Mouse (Mus musculus) limb, embryonic 11.5 days (tissue): ENCODE results near the gene Pkp3. TPM values are rescaled to one million over a fixed set of nuclear protein-coding genes. Genes with fewer than 3 reads are reported as not detected.

Experiments
- ATAC-seq: fragments of 200-750 bp; cut with Nextera tagmentation; 2 replicates; pipeline ENCODE4 v1.8.0; 2017; ENCODE audit warnings: low read depth; ENCODE audit not compliant: insufficient number of reproducible peaks, low FRiP score, low TSS enrichment
- DNase-seq: peaks from one replicate; pipeline ENCODE4 v3.0.0-alpha.2; 2015; ENCODE audit warnings: low spot score
- H3K27ac ChIP-seq: fragments of 300-500 bp; sonication (generic); replicated peaks from 2 replicates; pipeline ENCODE4 v1.5.1; 2014; ENCODE audit warnings: low read depth, mild to moderate bottlenecking, low read length
- H3K27me3 ChIP-seq: fragments of 300-500 bp; sonication (generic); 2 replicates; pipeline ENCODE4 v1.6.1; 2014; ENCODE audit warnings: mild to moderate bottlenecking, low read length, mixed read lengths; ENCODE audit not compliant: control insufficient read depth, insufficient read depth
- H3K36me3 ChIP-seq: fragments of 300-500 bp; sonication (generic); 2 replicates; pipeline ENCODE4 v1.6.1; 2014; ENCODE audit warnings: mild to moderate bottlenecking, low read length, moderate library complexity, mixed read lengths; ENCODE audit not compliant: control insufficient read depth, insufficient read depth
- H3K4me1 ChIP-seq: fragments of 300-500 bp; sonication (generic); 2 replicates; pipeline ENCODE4 v1.6.1; 2014; ENCODE audit warnings: low read length, mixed read lengths; ENCODE audit not compliant: control insufficient read depth, insufficient read depth
- H3K4me2 ChIP-seq: fragments of 300-500 bp; sonication (generic); 2 replicates; pipeline ENCODE4 v1.6.1; 2014; ENCODE audit warnings: low read depth, mild to moderate bottlenecking, moderate library complexity; ENCODE audit not compliant: severe bottlenecking
- H3K4me3 ChIP-seq: fragments of 300-500 bp; sonication (generic); 2 replicates; pipeline ENCODE4 v1.5.1; 2014; ENCODE audit warnings: low read depth, low read length
- H3K9ac ChIP-seq: fragments of 300-500 bp; sonication (generic); 2 replicates; pipeline ENCODE4 v1.6.1; 2014; ENCODE audit warnings: mild to moderate bottlenecking, low read length
- H3K9me3 ChIP-seq: fragments of 300-500 bp; sonication (generic); 2 replicates; pipeline ENCODE4 v1.6.1; 2016; ENCODE audit warnings: low read length; ENCODE audit not compliant: control insufficient read depth
- WGBS: fragments of 180-500 bp; shearing (Covaris S2); extraction: QIAGEN DNeasy Blood & Tissue Kit; methylation state at CpG from one replicate; pipeline ENCODE4 v1.1.7; 2014; 5-methylcytosine and 5-hydroxymethylcytosine counted together
- polyA plus RNA-seq: library from polyadenylated mRNA; unstranded; fragments of >200 nt; fragmentation: Nextera tagmentation; extraction: Ambion mirVana; gene quantifications from 2 replicates; pipeline ENCODE4 v1.2.1, GENCODE M21; 2014

The Pkp3 gene
- polyA plus RNA-seq, 1 experiment from 2014 or later: 3.3 TPM

- no peak overlapping the region for H3K4me3 ChIP-seq
- no peak overlapping the region for H3K27ac ChIP-seq
- H3K4me2 ChIP-seq: peak overlapping the region; percentile 33; the same call in 1 of the 2 replicates
- peak; percentile 85 for DNase-seq
- ATAC-seq: peak; percentile 82
- no peaks in the 10 kb centered on the region; the same call in 1 of the 2 replicates for H3K36me3 ChIP-seq
- WGBS: 4% methylated on average over 37 of the region's 37 CpGs
- H3K9ac ChIP-seq: no peak overlapping the region; the same call in 1 of the 2 replicates
- H3K4me1 ChIP-seq: peaks cover 5% of the 10 kb centered on the region; the same call in 1 of the 2 replicates
- H3K27me3 ChIP-seq: peaks cover 28% of the 10 kb centered on the region
- no peaks in the 10 kb centered on the region for H3K9me3 ChIP-seq
Observed at GRCm38 (mm10) chr7:141092051-141092735, 14.2 kb downstream of the Pkp3 start.

GRCm38 (mm10) chr7:141093950-141094349 lies 15.9 kb downstream of the Pkp3 start:
- H3K9ac ChIP-seq: no peak overlapping the region
- no peaks in the 10 kb centered on the region for H3K9me3 ChIP-seq
- no peak overlapping the region for H3K27ac ChIP-seq
- ATAC-seq (no peak), DNase-seq (no peak)
- H3K36me3 ChIP-seq: no peaks in the 10 kb centered on the region; the same call in 1 of the 2 replicates
- no peaks in the 10 kb centered on the region for H3K4me1 ChIP-seq
- H3K4me2 ChIP-seq: no peak overlapping the region
- peaks cover 16% of the 10 kb centered on the region for H3K27me3 ChIP-seq
- WGBS: 80% methylated on average over 6 of the region's 6 CpGs
- no peak overlapping the region for H3K4me3 ChIP-seq

GRCm38 (mm10) chr7:141094487-141095205 lies 16.6 kb downstream of the Pkp3 start:
- DNase-seq: no peak
- Histone ChIP-seq H3K9ac (no peak overlapping the region), H3K27ac (no peak overlapping the region), H3K27me3 (peaks cover 13% of the 10 kb centered on the region), H3K36me3 (no peaks in the 10 kb centered on the region; the same call in 1 of the 2 replicates), H3K4me1 (no peaks in the 10 kb centered on the region), H3K4me3 (no peak overlapping the region), H3K4me2 (no peak overlapping the region), H3K9me3 (no peaks in the 10 kb centered on the region)
- ATAC-seq: no peak
- WGBS: 65% methylated on average over 13 of the region's 15 CpGs

GRCm38 (mm10) chr7:141096021-141096420 lies 18.0 kb downstream of the Pkp3 start:
- ATAC-seq (no peak), DNase-seq (no peak)
- H3K9me3 ChIP-seq: no peaks in the 10 kb centered on the region
- no peak overlapping the region for H3K4me3 ChIP-seq
- H3K4me1 ChIP-seq: no peaks in the 10 kb centered on the region
- 82% methylated on average over 6 of the region's 6 CpGs for WGBS
- H3K4me2 ChIP-seq: no peak overlapping the region
- peaks cover 23% of the 10 kb centered on the region for H3K27me3 ChIP-seq
- no peak overlapping the region for H3K9ac ChIP-seq
- H3K36me3 ChIP-seq: no peaks in the 10 kb centered on the region
- no peak overlapping the region for H3K27ac ChIP-seq

- no peak overlapping the region for H3K4me3 ChIP-seq
- H3K4me2 ChIP-seq: no peak overlapping the region
- H3K4me1 ChIP-seq: no peaks in the 10 kb centered on the region
- H3K27me3 ChIP-seq: peaks cover 27% of the 10 kb centered on the region
- ATAC-seq: no peak
- H3K36me3 ChIP-seq: no peaks in the 10 kb centered on the region
- DNase-seq: no peak
- H3K9me3 ChIP-seq: no peaks in the 10 kb centered on the region
- H3K9ac ChIP-seq: no peak overlapping the region
- H3K27ac ChIP-seq: no peak overlapping the region
- WGBS: 45% methylated on average over 6 of the region's 6 CpGs
Observed at GRCm38 (mm10) chr7:141096649-141097056, 18.6 kb downstream of the Pkp3 start.

DNA sequence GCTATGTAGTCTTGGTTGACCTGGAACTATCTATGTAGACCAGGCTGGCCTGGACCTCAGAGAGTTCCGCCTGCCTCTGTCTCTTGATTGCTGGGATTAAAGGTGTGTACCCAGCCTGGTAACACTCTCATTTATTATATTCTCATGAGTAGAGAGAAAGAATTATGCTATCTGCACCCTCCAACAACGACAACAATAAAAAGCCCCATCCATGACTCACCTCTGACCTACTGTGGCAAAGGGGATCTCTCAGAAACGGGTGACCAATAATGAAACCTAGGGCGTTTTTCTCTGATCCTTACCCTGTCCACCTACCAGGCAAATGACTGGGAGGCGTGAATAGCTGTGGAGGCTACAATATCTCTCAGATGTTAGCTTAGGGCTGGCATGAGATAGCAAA lies 19.2 kb downstream of the Pkp3 start:
- no peaks in the 10 kb centered on the region for H3K9me3 ChIP-seq
- H3K27me3 ChIP-seq: peaks cover 28% of the 10 kb centered on the region
- no peak overlapping the region for H3K4me3 ChIP-seq
- DNase-seq (no peak), ATAC-seq (no peak)
- no peak overlapping the region for H3K4me2 ChIP-seq
- 77% methylated on average over 5 of the region's 5 CpGs for WGBS
- H3K36me3 ChIP-seq: no peaks in the 10 kb centered on the region
- no peak overlapping the region for H3K9ac ChIP-seq
- no peak overlapping the region for H3K27ac ChIP-seq
- H3K4me1 ChIP-seq: no peaks in the 10 kb centered on the region

GRCm38 (mm10) chr7:141099911-141100691 lies 22.1 kb downstream of the Pkp3 start, which contains the start of gene Sigirr:
TSS of gene Sigirr (minus strand) at chr7:141100572.
- peaks cover 28% of the 10 kb centered on the region for H3K27me3 ChIP-seq
- no peaks in the 10 kb centered on the region for H3K4me1 ChIP-seq
- no peaks in the 10 kb centered on the region for H3K9me3 ChIP-seq
- H3K36me3 ChIP-seq: no peaks in the 10 kb centered on the region
- ATAC-seq (no peak), DNase-seq (peak; percentile 62)
- H3K4me2 ChIP-seq: peak within 1 kb of the TSS; percentile 62
- no peak within 1 kb of the TSS for H3K9ac ChIP-seq
- H3K27ac ChIP-seq: no peak within 1 kb of the TSS
- under 1% methylated on average over 56 of the region's 56 CpGs for WGBS
- H3K4me3 ChIP-seq: peak within 1 kb of the TSS; percentile 31

- Histone ChIP-seq H3K4me2 (no peak overlapping the region), H3K4me3 (no peak overlapping the region), H3K36me3 (no peaks in the 10 kb centered on the region), H3K9me3 (no peaks in the 10 kb centered on the region), H3K27ac (no peak overlapping the region), H3K9ac (no peak overlapping the region), H3K4me1 (no peaks in the 10 kb centered on the region), H3K27me3 (peaks cover 28% of the 10 kb centered on the region)
- 65% methylated on average over 3 of the region's 3 CpGs for WGBS
- ATAC-seq (no peak), DNase-seq (no peak)
Observed at GRCm38 (mm10) chr7:141103161-141103560, 25.1 kb downstream of the Pkp3 start.
